Mouse (Mus musculus) olfactory bulb, adult 2 months (tissue): ENCODE measurements around the gene Wdfy2.

Experiments
- CTCF ChIP-seq: fragments of 200-500 bp; IDR thresholded peaks from 2 replicates; pipeline ENCODE4 v1.5.1; 2012; ENCODE audit warnings: low read depth, mild to moderate bottlenecking, low read length, moderate library complexity; ENCODE audit not compliant: insufficient read depth
- POLR2A ChIP-seq: fragments of 200-500 bp; IDR thresholded peaks from 2 replicates; pipeline ENCODE4 v1.6.1; 2012; ENCODE audit warnings: mild to moderate bottlenecking, low read depth, low read length, moderate library complexity; ENCODE audit not compliant: insufficient read depth

DNA sequence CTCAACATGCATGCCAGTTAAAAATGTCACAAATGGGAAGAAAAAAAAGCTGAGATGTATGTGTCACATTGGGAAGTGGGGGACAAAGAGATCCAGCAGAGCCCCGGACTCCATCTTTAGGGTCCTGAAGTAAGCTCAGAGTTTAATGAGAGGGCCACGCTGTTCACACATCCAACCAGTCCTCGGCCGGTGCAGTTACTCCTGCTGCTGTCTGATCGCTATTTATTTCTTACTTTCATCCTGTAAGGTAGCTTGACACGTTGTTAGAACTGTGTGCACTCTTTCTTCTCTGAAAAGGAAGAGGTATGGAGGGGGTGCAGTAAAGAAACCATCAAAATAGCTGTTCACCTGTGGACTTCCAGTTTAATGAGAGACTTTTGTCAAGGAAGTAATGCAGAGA lies 60.6 kb downstream of the Wdfy2 start:
- no peak for TF ChIP-seq POLR2A
- no peak for TF ChIP-seq CTCF
